Mouse (Mus musculus): ENCODE measurements around the gene Krt84.

The Krt84 gene

GRCm38 (mm10) chr15:101552188-101552587 is 19.6 kb upstream of the Krt84 start:
- Histone ChIP-seq H3K36me3 (ENCODE audit: insufficient read depth, low read length) (no peaks in the 10 kb centered on the region), H3K27me3 (ENCODE audit: insufficient read depth, low read length) (peaks cover 58% of the 10 kb centered on the region), H3K4me1 (replicated peaks; ENCODE audit: low read depth, low read length) (peaks cover 7% of the 10 kb centered on the region; the same call in 1 of the 2 replicates), H3K9me3 (ENCODE audit: low read length) (no peaks in the 10 kb centered on the region), H3K4me3 (replicated peaks; ENCODE audit: low read length) (no peak overlapping the region)
- no peak for TF ChIP-seq NANOG (IDR thresholded peaks at IDR 0.05; ENCODE audit: borderline replicate concordance, low read length)

DNA sequence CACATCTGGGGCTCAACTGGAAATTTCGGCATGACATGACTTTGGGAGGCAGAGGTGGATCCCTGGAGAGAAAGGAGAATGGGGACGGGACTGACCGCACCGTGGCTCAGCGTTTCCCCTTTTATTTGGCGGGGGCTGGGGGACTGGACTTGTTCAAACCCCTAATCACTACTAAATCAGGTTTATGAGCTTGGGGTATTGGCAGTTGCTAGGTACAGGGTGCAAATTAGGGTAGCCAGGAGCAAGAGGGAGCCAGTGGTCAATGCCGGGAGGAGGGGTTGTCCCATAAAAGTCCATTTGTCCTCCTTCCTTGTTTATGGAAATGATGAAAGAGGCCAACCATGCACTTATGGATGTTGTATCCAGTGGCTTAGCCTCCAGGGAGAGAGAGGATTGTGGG is 17.9 kb upstream of the Krt84 start, which contains the start of gene Krt82:
Krt82 (minus strand) TSS at position 101 of the 400 bp plus-strand sequence.
- H3K36me3 ChIP-seq (ENCODE audit: insufficient read depth, low read length): no peaks in the 10 kb centered on the region
- TF ChIP-seq NANOG (IDR thresholded peaks at IDR 0.05; ENCODE audit: borderline replicate concordance, low read length): no peak
- TF ChIP-seq POU5F1 (IDR thresholded peaks at IDR 0.05; ENCODE audit: borderline replicate concordance, low read length): no peak
- no peak for TF ChIP-seq CTCF (conservative IDR thresholded peaks at IDR 0.05; ENCODE audit: low read length)
- H3K9me3 ChIP-seq (ENCODE audit: low read length): no peaks in the 10 kb centered on the region
- peaks cover 7% of the 10 kb centered on the region; the same call in 1 of the 2 replicates for H3K4me1 ChIP-seq (replicated peaks; ENCODE audit: low read depth, low read length)
- H3K27me3 ChIP-seq (ENCODE audit: insufficient read depth, low read length): peaks cover 61% of the 10 kb centered on the region
- no peak within 1 kb of the TSS for H3K4me3 ChIP-seq (replicated peaks; ENCODE audit: low read length)

DNA sequence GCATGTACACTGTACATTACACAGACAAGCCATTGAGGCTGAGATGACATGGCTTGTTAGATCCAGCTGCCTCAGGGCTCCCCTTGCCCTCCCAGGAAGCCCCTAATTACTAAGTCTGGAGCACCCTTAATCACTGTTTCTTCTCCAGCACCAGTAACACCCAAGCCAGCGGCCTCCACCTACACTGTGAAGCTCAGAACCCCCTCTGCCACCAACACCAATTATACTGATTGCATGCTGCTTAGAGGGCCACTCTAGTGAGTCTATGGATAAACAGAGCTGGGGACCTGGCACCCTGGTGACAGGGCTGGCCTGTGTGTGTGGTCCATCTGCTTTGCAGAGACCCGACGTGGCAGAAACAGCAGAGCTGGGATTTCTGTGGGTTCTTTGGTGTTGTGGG is 11.9 kb upstream of the Krt84 start:
- H3K4me1 ChIP-seq (replicated peaks; ENCODE audit: low read depth, low read length): peaks cover 15% of the 10 kb centered on the region
- H3K27me3 ChIP-seq (ENCODE audit: insufficient read depth, low read length): peaks cover 21% of the 10 kb centered on the region
- H3K36me3 ChIP-seq (ENCODE audit: insufficient read depth, low read length): no peaks in the 10 kb centered on the region
- TF ChIP-seq NANOG (IDR thresholded peaks at IDR 0.05; ENCODE audit: borderline replicate concordance, low read length): no peak
- H3K9me3 ChIP-seq (ENCODE audit: low read length): peaks cover 8% of the 10 kb centered on the region
- no peak overlapping the region for H3K4me3 ChIP-seq (replicated peaks; ENCODE audit: low read length)

GRCm38 (mm10) chr15:101542543-101542942 is 9.9 kb upstream of the Krt84 start:
- TF ChIP-seq POU5F1 (IDR thresholded peaks at IDR 0.05; ENCODE audit: borderline replicate concordance, low read length): no peak
- peak; percentile 31 for TF ChIP-seq CTCF (conservative IDR thresholded peaks at IDR 0.05; ENCODE audit: low read length)
- TF ChIP-seq NANOG (IDR thresholded peaks at IDR 0.05; ENCODE audit: borderline replicate concordance, low read length): no peak
- no peaks in the 10 kb centered on the region for H3K36me3 ChIP-seq (ENCODE audit: insufficient read depth, low read length)
- H3K4me3 ChIP-seq (replicated peaks; ENCODE audit: low read length): no peak overlapping the region
- H3K4me1 ChIP-seq (replicated peaks; ENCODE audit: low read depth, low read length): peaks cover 15% of the 10 kb centered on the region
- peaks cover 5% of the 10 kb centered on the region for H3K27me3 ChIP-seq (ENCODE audit: insufficient read depth, low read length)
- H3K9me3 ChIP-seq (ENCODE audit: low read length): peaks cover 8% of the 10 kb centered on the region

- H3K9me3 ChIP-seq (ENCODE audit: low read length): peaks cover 15% of the 10 kb centered on the region
- TF ChIP-seq CTCF (conservative IDR thresholded peaks at IDR 0.05; ENCODE audit: low read length): no peak
- TF ChIP-seq NANOG (IDR thresholded peaks at IDR 0.05; ENCODE audit: borderline replicate concordance, low read length): no peak
- TF ChIP-seq POU5F1 (IDR thresholded peaks at IDR 0.05; ENCODE audit: borderline replicate concordance, low read length): no peak
- H3K27me3 ChIP-seq (ENCODE audit: insufficient read depth, low read length): peaks cover 20% of the 10 kb centered on the region
- H3K4me1 ChIP-seq (replicated peaks; ENCODE audit: low read depth, low read length): peaks cover 15% of the 10 kb centered on the region
- no peak overlapping the region for H3K4me3 ChIP-seq (replicated peaks; ENCODE audit: low read length)
- H3K36me3 ChIP-seq (ENCODE audit: insufficient read depth, low read length): no peaks in the 10 kb centered on the region
Observed at GRCm38 (mm10) chr15:101538580-101538900, 5.9 kb upstream of the Krt84 start.

DNA sequence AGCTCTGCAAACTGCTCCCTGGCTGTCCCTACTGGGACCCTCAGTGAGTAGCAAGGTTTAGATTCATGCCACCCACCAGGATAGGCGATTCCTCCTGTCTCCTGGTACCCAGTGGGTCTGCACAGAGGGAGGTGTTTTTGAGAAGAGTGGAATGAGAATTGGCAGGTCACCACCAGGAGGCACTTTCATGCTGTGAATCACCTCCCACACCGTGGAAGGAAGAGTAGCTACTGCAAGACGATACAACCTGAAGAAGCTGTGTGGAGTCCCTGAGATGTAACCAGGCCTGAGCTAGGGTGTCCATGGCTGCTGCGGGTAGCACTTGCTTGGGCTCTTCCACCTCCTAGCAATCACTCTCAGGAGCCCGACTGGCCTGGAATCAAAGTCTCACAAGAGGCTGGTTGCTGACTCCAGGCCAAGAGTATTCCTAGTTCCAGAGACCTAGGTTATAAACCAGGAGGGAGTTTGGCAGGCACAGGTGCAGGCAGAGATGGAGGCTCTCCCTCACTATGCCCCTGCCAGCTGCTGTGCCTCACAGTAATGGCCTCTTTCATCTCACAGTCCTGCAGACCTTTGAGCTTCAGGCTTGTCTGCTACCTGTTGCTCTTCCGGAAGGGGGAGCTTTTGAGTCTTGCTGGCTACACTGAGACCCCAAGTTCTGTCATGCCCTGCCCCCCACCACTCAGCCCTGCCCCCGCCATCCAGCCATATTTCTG is 5.4 kb upstream of the Krt84 start:
- peaks cover 18% of the 10 kb centered on the region for H3K27me3 ChIP-seq (ENCODE audit: insufficient read depth, low read length)
- TF ChIP-seq CTCF (conservative IDR thresholded peaks at IDR 0.05; ENCODE audit: low read length) (no peak), POU5F1 (IDR thresholded peaks at IDR 0.05; ENCODE audit: borderline replicate concordance, low read length) (no peak), NANOG (IDR thresholded peaks at IDR 0.05; ENCODE audit: borderline replicate concordance, low read length) (no peak)
- H3K9me3 ChIP-seq (ENCODE audit: low read length): peaks cover 15% of the 10 kb centered on the region
- H3K4me3 ChIP-seq (replicated peaks; ENCODE audit: low read length): no peak overlapping the region
- H3K4me1 ChIP-seq (replicated peaks; ENCODE audit: low read depth, low read length): peaks cover 15% of the 10 kb centered on the region
- no peaks in the 10 kb centered on the region for H3K36me3 ChIP-seq (ENCODE audit: insufficient read depth, low read length)

DNA sequence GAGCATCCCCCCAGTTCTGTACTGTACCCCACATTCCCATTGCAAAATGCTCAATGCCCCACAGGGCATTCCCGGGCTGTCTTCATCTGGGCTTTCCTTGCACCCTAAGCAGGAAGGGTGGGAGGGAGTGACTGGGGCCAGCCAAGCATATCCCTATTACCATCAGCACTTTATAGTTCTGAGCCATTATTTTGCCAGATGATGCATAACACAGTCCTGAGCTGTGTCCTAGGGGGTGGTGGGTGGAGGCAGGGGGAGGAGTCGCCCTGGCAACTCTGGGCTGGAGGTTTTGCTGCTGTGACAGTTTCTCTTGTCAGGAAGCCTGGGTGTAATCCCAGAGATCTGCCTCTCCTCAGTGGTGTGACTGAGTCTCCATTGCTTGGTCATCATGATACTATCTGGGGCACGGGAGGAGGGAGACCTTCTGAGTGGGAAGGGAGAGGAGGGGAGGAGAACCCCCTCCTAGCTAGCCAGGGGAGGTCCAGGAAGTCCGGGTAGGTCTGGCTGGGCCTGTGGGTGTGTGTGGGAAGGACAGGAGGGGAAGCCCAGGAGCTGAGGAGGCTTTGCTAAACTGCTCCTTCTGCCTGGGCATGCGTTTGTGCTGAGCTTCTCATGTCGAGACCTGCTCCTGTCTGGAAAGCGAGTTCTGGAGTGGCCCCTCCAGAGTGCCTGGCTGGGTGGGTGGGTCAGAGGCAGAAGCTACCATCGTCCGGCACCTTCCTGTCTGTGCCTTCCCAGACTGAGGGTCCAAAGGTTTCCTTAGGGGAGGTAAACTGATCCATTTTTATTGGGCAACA is 3.6 kb upstream of the Krt84 start:
- TF ChIP-seq POU5F1 (IDR thresholded peaks at IDR 0.05; ENCODE audit: borderline replicate concordance, low read length) (no peak), NANOG (IDR thresholded peaks at IDR 0.05; ENCODE audit: borderline replicate concordance, low read length) (no peak), CTCF (conservative IDR thresholded peaks at IDR 0.05; ENCODE audit: low read length) (no peak)
- Histone ChIP-seq H3K4me3 (replicated peaks; ENCODE audit: low read length) (no peak overlapping the region), H3K9me3 (ENCODE audit: low read length) (peaks cover 15% of the 10 kb centered on the region), H3K36me3 (ENCODE audit: insufficient read depth, low read length) (no peaks in the 10 kb centered on the region), H3K4me1 (replicated peaks; ENCODE audit: low read depth, low read length) (peaks cover 1% of the 10 kb centered on the region; the same call in 1 of the 2 replicates), H3K27me3 (ENCODE audit: insufficient read depth, low read length) (peaks cover 18% of the 10 kb centered on the region)

DNA sequence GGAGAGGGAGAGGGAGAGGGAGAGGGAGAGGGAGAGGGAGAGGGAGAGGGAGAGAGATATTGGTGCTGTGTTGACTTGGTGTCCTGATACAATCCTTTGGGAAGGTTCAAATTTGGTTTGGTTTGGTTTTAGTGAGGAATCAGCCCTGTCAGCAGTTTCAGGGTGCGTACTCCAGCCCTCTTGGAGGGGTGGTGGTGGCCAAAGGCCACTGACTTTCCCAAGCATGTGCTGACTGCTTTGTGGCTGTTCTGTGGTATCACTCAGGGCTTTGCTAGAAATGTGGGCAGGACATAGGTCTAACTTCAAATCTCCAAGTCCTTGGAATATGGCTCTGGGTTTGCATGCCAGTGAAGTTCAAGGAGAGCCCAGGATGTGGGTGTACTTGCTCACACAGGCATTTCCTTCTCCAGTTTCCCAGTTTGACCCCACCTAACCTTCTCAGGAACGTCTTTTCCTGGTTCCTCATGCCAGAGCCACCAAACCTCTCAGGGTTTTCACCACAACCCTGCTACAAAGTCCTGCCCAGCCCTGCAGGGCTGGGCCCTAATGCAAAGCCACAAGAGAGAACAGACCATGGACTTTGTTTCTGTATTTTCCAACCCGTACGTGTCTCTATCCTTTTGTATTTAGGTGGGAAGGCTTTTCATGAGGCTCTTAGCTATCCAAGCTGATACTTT is 9.9 kb downstream of the Krt84 start:
- Histone ChIP-seq H3K4me1 (replicated peaks; ENCODE audit: low read depth, low read length) (no peaks in the 10 kb centered on the region), H3K4me3 (replicated peaks; ENCODE audit: low read length) (no peak overlapping the region)
- TF ChIP-seq POU5F1 (IDR thresholded peaks at IDR 0.05; ENCODE audit: borderline replicate concordance, low read length): no peak
- no peak for TF ChIP-seq NANOG (IDR thresholded peaks at IDR 0.05; ENCODE audit: borderline replicate concordance, low read length)
- no peak for TF ChIP-seq CTCF (conservative IDR thresholded peaks at IDR 0.05; ENCODE audit: low read length)

More for the DNA sequence above, 9.9 kb downstream of the Krt84 start:
- Histone ChIP-seq H3K27me3 (ENCODE audit: insufficient read depth, low read length) (peaks cover 19% of the 10 kb centered on the region), H3K9me3 (ENCODE audit: low read length) (peaks cover 10% of the 10 kb centered on the region; the same call in 1 of the 2 replicates), H3K36me3 (ENCODE audit: insufficient read depth, low read length) (no peaks in the 10 kb centered on the region)

All from E14TG2a.4 (cell line).